Mouse (Mus musculus): ENCODE data around the gene Samd14.

The Samd14 gene

GRCm38 (mm10) chr11:95024439-95025184, 14.9 kb downstream of the Samd14 start:
- in situ Hi-C loops (cut with MboI; ENCODE audit: low pct_unique_long_range_greater_than_20kb in 1 of 2, low sequenced_read_pairs in 2 of 2, unreplicated experiment in 1 of 2): no loop called here

DNA sequence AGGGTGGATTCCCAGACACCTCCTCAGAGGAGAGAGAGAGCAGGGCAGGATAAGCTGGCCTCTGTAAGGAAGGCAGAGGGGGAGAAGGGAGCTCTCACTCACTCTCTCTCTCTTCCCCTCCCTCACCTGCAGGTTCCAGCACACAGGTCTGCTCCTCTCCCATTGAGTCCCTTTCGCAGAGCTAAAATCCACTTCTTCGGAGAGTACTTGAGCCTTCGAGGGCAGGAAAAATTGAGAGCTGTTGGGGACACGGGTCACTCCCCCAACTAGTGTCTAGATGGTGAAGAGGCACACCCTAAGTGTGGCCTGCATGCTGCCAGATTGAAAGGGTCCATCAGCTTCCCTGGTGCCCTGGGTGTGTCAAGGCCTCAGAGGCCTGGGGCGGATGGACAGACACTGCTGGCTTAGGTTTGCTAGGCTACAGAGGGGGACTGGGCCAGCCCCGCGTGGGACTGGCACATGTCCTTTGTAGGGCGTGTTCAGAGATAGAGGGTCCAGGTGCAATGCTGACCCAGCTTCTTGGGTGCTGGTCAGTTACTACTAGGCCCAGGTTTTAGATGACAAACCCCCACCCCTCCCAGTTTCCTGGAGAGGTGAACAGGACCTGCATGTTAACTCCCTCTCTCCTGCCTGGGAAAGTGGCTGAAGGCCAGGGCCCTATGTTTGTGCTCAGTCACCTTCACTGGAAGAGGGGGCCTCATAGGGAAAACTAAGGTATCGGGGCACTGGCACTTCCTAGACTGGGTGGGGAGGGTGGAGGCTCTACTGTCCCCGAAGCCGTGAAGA, 15.7 kb downstream of the Samd14 start:
- in situ Hi-C loops (cut with MboI; ENCODE audit: low pct_unique_long_range_greater_than_20kb in 1 of 2, low sequenced_read_pairs in 2 of 2, unreplicated experiment in 1 of 2): no loop called here

DNA sequence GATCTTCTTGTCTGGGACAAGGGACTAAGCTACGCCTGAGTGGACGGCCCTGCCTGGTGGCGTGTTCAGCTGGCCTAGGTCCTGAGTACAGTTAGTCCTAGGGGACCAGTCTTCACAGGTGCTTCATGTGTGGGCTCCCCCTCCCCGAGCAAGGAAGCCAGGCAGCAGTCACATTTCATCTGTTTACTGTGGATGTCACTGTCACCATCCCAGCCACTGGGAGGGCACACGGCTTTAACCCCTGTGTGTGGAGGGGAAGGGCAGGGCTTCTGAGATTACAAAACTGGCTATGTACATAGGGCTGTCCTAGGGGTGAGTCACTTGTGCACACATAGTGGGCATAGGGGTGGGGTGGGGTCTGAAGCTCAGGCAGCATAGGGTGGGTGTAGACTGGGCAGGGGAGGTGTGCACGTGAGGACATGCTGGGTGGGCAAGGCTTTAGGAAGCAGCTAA, 16.4 kb downstream of the Samd14 start:
- in situ Hi-C loops (cut with MboI; ENCODE audit: low pct_unique_long_range_greater_than_20kb in 1 of 2, low sequenced_read_pairs in 2 of 2, unreplicated experiment in 1 of 2): no loop called here

- in situ Hi-C loops (cut with MboI; ENCODE audit: low pct_unique_long_range_greater_than_20kb in 1 of 2, low sequenced_read_pairs in 2 of 2, unreplicated experiment in 1 of 2): no loop called here
These were observed 17.2 kb downstream of the Samd14 start for GRCm38 (mm10) chr11:95026849-95027248.

DNA sequence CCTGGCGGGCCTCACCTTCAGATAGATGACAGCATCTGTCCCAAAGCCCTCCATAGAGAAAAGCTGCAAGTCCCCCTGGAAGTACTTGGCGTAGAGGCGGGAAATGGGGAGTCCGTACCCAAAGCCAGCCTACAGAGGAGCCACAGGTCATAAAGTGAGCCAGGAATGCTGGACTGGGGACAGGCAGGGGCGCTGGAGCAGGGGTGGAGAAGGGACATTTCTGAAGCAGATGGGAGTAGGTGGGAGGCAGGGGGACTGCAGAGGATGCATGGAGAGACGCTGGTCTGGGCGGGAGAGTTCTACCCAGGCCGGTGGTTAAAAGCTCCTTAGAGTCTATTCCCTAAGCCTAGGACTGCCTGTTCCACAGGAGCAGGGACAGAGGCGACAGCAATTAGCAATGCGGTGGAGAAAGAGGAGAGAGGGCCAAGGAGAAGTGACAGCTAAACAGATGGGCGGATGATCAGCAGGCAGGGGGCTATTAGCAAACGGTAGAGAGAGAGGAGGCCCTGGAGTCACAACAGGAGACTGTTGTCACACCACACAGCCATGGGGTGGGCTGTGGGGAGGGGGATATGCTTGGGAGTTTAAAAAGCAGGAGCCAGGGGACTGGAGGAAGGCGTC, 18.3 kb downstream of the Samd14 start:
- in situ Hi-C loops (cut with MboI; ENCODE audit: low pct_unique_long_range_greater_than_20kb in 1 of 2, low sequenced_read_pairs in 2 of 2, unreplicated experiment in 1 of 2): no loop called here

GRCm38 (mm10) chr11:95032945-95033344, 23.3 kb downstream of the Samd14 start:
- in situ Hi-C loops (cut with MboI; ENCODE audit: low pct_unique_long_range_greater_than_20kb in 1 of 2, low sequenced_read_pairs in 2 of 2, unreplicated experiment in 1 of 2): no loop called here

GRCm38 (mm10) chr11:95033617-95034016, 23.9 kb downstream of the Samd14 start:
- in situ Hi-C loops (cut with MboI; ENCODE audit: low pct_unique_long_range_greater_than_20kb in 1 of 2, low sequenced_read_pairs in 2 of 2, unreplicated experiment in 1 of 2): no loop called here

- in situ Hi-C loops (cut with MboI; ENCODE audit: low pct_unique_long_range_greater_than_20kb in 1 of 2, low sequenced_read_pairs in 2 of 2, unreplicated experiment in 1 of 2): no loop called here
These were observed 25.2 kb downstream of the Samd14 start for GRCm38 (mm10) chr11:95034902-95035301.

- in situ Hi-C loops (cut with MboI; ENCODE audit: low pct_unique_long_range_greater_than_20kb in 1 of 2, low sequenced_read_pairs in 2 of 2, unreplicated experiment in 1 of 2): no loop called here
These were observed 26.8 kb downstream of the Samd14 start for GRCm38 (mm10) chr11:95036521-95036920.

GRCm38 (mm10) chr11:95037306-95037705, 27.6 kb downstream of the Samd14 start:
- in situ Hi-C loops (cut with MboI; ENCODE audit: low pct_unique_long_range_greater_than_20kb in 1 of 2, low sequenced_read_pairs in 2 of 2, unreplicated experiment in 1 of 2): no loop called here

GRCm38 (mm10) chr11:95038156-95038817, 28.6 kb downstream of the Samd14 start:
- in situ Hi-C loops (cut with MboI; ENCODE audit: low pct_unique_long_range_greater_than_20kb in 1 of 2, low sequenced_read_pairs in 2 of 2, unreplicated experiment in 1 of 2): no loop called here

DNA sequence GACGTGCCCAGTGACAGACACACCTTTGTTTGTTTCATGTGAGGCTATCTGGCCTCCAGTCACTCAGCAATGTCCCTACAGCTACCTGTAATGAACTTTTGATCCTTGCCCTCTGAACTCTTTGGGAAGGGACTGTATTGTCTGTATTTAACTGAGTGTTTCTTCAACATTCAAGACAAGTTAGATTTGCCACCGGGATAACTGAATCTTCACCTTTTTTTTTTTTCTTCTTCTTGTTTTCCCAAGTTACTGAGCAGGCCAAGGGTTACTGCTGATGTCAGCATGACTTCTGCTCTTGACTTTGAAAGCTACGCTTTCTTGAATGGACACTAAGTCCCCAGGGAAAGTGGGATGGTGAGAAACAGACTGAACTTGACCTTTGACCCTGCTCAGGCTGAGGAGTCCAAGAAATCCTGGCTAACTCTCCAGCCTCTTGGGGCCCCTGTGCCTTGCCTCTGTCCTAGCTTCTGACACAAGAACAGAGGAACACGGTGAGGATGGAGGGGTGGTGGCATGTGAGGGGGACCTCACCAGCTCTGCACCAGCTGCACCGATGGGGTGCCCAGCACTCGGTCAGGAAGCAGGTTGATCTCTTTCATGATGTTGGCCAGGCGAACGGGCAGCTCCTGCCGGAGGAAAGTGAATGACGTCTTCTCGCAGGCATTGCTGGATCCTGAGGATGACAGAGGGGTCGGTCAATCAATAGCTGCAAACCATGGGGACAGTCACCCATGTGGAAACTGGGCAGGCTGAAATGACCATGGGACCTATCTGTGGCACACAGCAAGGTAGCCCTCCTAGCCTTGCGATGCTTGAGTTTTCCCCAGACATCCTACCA, 29.4 kb downstream of the Samd14 start:
- in situ Hi-C loops (cut with MboI; ENCODE audit: low pct_unique_long_range_greater_than_20kb in 1 of 2, low sequenced_read_pairs in 2 of 2, unreplicated experiment in 1 of 2): no loop called here

DNA sequence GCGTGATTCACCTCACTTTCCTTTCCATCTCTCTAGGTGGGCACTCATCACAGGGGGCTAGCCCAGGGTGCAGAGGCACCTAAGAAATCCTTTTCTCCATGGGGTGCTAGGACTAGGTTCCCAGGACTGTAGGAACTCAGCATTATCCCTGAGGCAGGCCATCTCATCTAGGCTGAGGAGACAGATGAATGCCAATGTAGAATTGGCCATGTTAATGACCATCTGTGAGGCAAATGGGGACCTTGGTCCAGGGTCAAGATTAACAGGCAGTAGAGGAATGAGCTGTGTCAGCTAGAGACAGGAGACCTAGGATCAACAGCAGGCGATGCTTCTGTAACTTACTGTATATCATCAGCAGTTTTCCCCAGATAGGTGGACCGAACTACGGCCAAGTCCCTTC, 30.1 kb downstream of the Samd14 start:
- in situ Hi-C loops (cut with MboI; ENCODE audit: low pct_unique_long_range_greater_than_20kb in 1 of 2, low sequenced_read_pairs in 2 of 2, unreplicated experiment in 1 of 2): loop anchor here in 1 of 2 experiments (5.0 kb wide), 1 partner anchor 68 kb away; no protein-coding TSS in a partner anchor

GRCm38 (mm10) chr11:95040491-95041138, 30.9 kb downstream of the Samd14 start:
- in situ Hi-C loops (cut with MboI; ENCODE audit: low pct_unique_long_range_greater_than_20kb in 1 of 2, low sequenced_read_pairs in 2 of 2, unreplicated experiment in 1 of 2): loop anchor here in 1 of 2 experiments (5.0 kb wide), 1 partner anchor 67 kb away; no protein-coding TSS in a partner anchor

DNA sequence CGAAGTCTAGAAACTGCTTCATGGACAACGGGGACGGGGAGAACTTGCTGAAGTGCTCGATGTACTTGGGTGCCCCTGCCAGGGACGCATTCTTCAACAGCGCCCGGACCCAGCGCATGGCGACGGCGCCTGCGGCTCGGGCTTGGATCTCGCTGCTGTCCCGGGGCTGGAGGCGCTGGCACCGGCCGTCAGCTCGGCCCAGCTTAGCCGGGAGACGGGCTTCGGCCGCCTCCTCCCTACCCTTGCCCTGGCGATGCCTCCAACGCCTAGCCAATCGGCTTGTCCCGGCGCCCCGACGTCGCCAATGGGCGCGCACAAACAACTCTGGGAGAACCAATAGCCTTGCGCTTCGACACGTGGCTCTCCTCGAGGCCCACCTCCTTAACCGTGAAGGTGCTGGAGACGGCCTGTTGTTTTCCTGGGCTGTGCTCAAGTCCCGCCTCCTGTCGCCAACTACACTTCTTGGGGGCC, 31.5 kb downstream of the Samd14 start, which contains the start of gene Pdk2:
Pdk2 (minus strand) TSS at position 216 of the 471 bp plus-strand sequence.
- in situ Hi-C loops (cut with MboI; ENCODE audit: low pct_unique_long_range_greater_than_20kb in 1 of 2, low sequenced_read_pairs in 2 of 2, unreplicated experiment in 1 of 2): loop anchor here in 1 of 2 experiments (5.0 kb wide), 1 partner anchor 66 kb away; no protein-coding TSS in a partner anchor

DNA sequence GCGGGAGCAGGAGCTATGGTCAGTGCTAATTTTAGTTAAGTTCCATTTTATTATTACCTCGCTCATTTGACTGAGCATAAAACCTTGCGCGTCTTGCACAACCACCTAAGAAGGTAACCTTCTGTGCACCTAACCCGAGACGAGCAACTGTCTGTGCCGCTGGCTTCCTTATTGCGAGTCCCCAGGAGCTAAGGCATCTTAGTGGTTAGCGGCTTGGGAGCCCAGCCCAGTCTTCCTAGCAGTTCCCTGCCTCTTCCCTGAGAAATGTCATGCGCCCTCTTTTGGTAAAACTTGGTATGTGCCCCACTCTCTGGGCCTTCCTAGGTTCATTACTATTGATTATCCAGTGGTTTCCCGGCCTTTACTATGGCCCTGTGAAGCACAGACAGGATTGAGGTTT, 32.4 kb downstream of the Samd14 start:
- in situ Hi-C loops (cut with MboI; ENCODE audit: low pct_unique_long_range_greater_than_20kb in 1 of 2, low sequenced_read_pairs in 2 of 2, unreplicated experiment in 1 of 2): loop anchor here in 1 of 2 experiments (5.0 kb wide), 1 partner anchor 65 kb away; no protein-coding TSS in a partner anchor

GRCm38 (mm10) chr11:95043060-95043459, 33.4 kb downstream of the Samd14 start:
- in situ Hi-C loops (cut with MboI; ENCODE audit: low pct_unique_long_range_greater_than_20kb in 1 of 2, low sequenced_read_pairs in 2 of 2, unreplicated experiment in 1 of 2): loop anchor here in 1 of 2 experiments (5.0 kb wide), 1 partner anchor 64 kb away; no protein-coding TSS in a partner anchor
